Mouse (Mus musculus) heart, embryonic 10.5 days (tissue): ENCODE results near the gene Oard1. TPM values are rescaled to one million over a fixed set of nuclear protein-coding genes. Genes with fewer than 3 reads are reported as not detected.
A peak's percentile ranks its signal among the peaks of the same experiment; 100 is the strongest.

Experiments used
- DNase-seq: peaks from one replicate; pipeline ENCODE4 v3.0.0-alpha.2; 2017; ENCODE audit warnings: low spot score
- H3K27ac ChIP-seq: fragments of 300-500 bp; sonication (generic); 2 replicates; pipeline ENCODE4 v1.5.1; 2016; ENCODE audit warnings: mild to moderate bottlenecking
- H3K27me3 ChIP-seq: fragments of 300-500 bp; sonication (generic); 2 replicates; pipeline ENCODE4 v1.6.1; 2016; ENCODE audit warnings: mild to moderate bottlenecking; ENCODE audit not compliant: poor library complexity, insufficient read depth, severe bottlenecking
- H3K36me3 ChIP-seq: fragments of 300-500 bp; sonication (generic); 2 replicates; pipeline ENCODE4 v1.6.1; 2016; ENCODE audit warnings: mild to moderate bottlenecking, moderate library complexity
- H3K4me1 ChIP-seq: fragments of 300-500 bp; sonication (generic); 2 replicates; pipeline ENCODE4 v1.6.1; 2016; ENCODE audit warnings: mild to moderate bottlenecking
- H3K4me3 ChIP-seq: fragments of 300-500 bp; sonication (generic); 2 replicates; pipeline ENCODE4 v1.5.1; 2016; ENCODE audit warnings: mild to moderate bottlenecking, moderate library complexity
- H3K9me3 ChIP-seq: fragments of 300-500 bp; sonication (generic); 2 replicates; pipeline ENCODE4 v1.6.1; 2016; ENCODE audit warnings: mild to moderate bottlenecking, moderate library complexity
- WGBS: fragments of 180-500 bp; shearing (Covaris S2); methylation state at CpG from one replicate; pipeline ENCODE4 v1.1.7; 2016; 5-methylcytosine and 5-hydroxymethylcytosine counted together
- polyA plus RNA-seq: library from polyadenylated mRNA; unstranded; fragments of >200 nt; fragmentation: Nextera tagmentation; extraction: Ambion mirVana; gene quantifications from 2 replicates; pipeline ENCODE4 v1.2.1, GENCODE M21; 2016

The Oard1 gene
- polyA plus RNA-seq, 1 experiment from 2014 or later: 78.1 TPM

DNA sequence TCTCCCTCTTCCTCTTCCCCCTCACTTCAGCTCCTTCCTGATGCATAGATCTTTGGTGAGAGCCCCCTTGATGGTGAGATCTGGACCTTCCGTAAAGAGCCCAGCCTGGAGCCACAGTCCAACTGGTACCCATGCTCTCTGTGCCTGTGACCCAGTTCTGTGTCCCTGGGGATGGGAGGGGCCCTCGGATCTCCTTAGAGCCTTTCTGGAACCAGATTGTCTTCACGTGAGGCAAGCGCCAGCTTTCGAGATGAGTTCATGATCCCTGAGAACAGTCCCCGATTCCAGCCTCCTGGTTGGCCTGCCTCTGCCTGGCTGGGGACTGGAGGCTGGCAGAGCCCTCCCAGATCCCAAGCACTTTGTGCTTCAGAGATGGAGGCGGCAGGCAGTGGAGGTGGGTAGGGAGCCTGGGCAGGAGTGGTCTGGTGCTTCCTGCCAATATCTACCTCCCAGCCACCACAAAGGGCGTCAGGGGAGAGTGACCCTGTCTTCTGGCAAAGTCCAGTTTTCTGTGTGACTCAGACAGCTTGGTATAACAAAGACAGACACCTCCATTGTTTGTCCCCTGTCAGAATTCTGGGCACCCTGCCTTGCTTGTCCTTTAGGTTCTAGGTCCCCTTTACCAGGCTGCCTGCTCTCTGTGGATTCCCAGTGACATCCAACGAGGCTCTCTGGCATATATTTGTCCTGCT lies 42.1 kb downstream of the Oard1 start:
- WGBS: 66% methylated on average over 9 of the region's 9 CpGs
- no peaks in the 10 kb centered on the region for H3K9me3 ChIP-seq
- no peak for DNase-seq
- H3K4me3 ChIP-seq: no peak overlapping the region
- H3K27ac ChIP-seq: no peak overlapping the region
- 0 out of 2 replicates have a peak, but pooled peaks cover 10% of the 10 kb centered on the region for H3K27me3 ChIP-seq
- H3K36me3 ChIP-seq: no peaks in the 10 kb centered on the region
- H3K4me1 ChIP-seq: peaks cover 20% of the 10 kb centered on the region

DNA sequence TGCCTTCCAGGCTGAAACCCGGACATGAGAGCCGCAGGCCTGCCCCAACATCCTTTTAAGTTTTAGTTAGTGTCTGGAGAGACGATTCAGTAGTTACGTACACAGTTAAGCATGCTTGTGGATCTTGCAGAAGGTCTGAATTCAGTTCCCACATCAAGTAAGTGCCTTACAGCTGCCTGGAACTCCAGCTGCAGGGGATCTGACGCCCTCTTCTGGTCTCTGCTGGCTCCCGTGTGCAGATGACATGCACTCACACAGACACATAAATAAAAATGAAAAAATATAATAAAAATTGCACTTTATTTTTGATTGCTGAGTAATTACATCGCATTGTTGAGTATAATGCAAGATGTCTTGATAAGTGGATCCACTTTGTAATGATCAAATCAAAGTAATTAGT lies 43.7 kb downstream of the Oard1 start:
- no peaks in the 10 kb centered on the region for H3K36me3 ChIP-seq
- no peaks in the 10 kb centered on the region for H3K9me3 ChIP-seq
- peaks cover 26% of the 10 kb centered on the region for H3K4me1 ChIP-seq
- no peak overlapping the region for H3K27ac ChIP-seq
- 75% methylated on average over 7 of the region's 7 CpGs for WGBS
- no peak overlapping the region for H3K4me3 ChIP-seq
- no peak for DNase-seq
- 0 out of 2 replicates have a peak, but pooled peaks cover 10% of the 10 kb centered on the region for H3K27me3 ChIP-seq

DNA sequence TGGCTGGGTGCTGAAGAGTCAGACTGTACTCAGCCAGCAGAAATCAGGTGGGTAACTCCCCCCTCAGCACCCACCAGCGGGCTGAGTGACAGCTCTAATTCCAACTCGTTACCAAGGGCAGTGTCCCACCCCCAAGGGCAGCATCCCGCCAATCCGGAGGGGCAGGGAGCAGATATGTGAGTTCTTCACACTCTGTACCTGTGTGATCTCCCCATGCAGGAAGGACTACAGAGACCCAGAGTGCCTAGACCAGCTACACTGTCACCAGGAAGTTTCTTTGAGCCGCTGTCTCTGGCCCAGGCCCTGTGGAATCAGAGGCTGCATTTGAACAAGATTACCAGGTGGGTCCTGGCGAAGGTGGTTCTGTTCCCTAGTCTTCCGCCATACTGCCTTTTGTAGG lies 44.4 kb downstream of the Oard1 start:
- H3K4me3 ChIP-seq: peak overlapping the region; percentile 34; the same call in 1 of the 2 replicates

DNA sequence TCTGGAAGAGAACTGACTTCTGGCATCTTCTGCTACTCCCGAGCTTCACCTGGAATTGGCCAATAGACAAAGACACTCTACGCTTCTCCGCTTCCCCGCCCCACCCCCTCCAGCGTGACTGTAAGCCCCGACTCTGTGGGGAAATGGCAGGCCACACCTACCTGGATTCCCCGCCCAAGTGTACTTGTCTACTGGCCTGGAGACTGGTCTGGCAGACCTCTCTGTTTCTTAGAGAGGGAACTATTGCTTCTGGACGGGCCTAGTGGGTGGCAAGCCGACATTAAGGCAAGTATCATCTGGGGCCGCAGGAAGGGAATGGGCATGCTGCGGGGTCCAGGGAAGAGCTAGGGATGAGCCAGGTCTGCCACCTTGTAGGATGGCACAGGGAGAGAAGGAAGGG lies 44.9 kb downstream of the Oard1 start, which contains the start of gene Unc5cl:
TSS of gene Unc5cl (plus strand) at position 214 of the 400 bp plus-strand sequence.
- Histone ChIP-seq H3K36me3 (no peaks in the 10 kb centered on the region), H3K4me3 (peak within 1 kb of the TSS; percentile 34; the same call in 1 of the 2 replicates), H3K9me3 (no peaks in the 10 kb centered on the region), H3K27ac (no peak within 1 kb of the TSS), H3K27me3 (peaks cover 10% of the 10 kb centered on the region; the same call in 1 of the 2 replicates), H3K4me1 (peaks cover 26% of the 10 kb centered on the region)
- no peak for DNase-seq
- WGBS: 54% methylated on average over 11 of the region's 11 CpGs

More for the DNA sequence above, 44.4 kb downstream of the Oard1 start:
- no peaks in the 10 kb centered on the region for H3K36me3 ChIP-seq
- H3K4me1 ChIP-seq: peaks cover 26% of the 10 kb centered on the region
- DNase-seq: no peak
- 0 out of 2 replicates have a peak, but pooled peaks cover 10% of the 10 kb centered on the region for H3K27me3 ChIP-seq
- H3K9me3 ChIP-seq: no peaks in the 10 kb centered on the region
- no peak overlapping the region for H3K27ac ChIP-seq
- WGBS: 40% methylated on average over 7 of the region's 7 CpGs

DNA sequence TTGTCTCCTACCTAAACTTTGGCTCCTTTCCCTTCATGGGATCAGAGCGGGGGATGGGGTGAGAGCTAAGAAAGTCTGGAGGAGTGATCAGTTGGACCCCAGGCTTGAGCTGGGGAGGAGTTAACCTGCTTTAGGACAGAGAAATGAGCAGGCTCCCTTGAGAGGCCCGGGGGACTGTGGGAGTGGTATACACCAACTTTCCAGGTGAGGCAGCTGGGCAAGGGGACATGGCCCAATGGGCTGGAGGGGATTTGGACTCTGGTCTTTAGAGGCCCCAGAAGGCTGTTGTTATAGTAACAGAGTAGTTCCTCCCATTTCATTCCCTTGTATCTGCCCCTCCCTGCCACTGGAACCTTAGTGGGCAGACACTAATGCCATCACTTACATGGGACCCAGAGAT lies 46.1 kb downstream of the Oard1 start:
- peaks cover 7% of the 10 kb centered on the region; the same call in 1 of the 2 replicates for H3K27me3 ChIP-seq
- peaks cover 26% of the 10 kb centered on the region for H3K4me1 ChIP-seq
- no peak overlapping the region for H3K4me3 ChIP-seq
- DNase-seq: no peak
- H3K27ac ChIP-seq: no peak overlapping the region
- H3K36me3 ChIP-seq: no peaks in the 10 kb centered on the region
- H3K9me3 ChIP-seq: no peaks in the 10 kb centered on the region
- 89% methylated on average over 2 of the region's 2 CpGs for WGBS

DNA sequence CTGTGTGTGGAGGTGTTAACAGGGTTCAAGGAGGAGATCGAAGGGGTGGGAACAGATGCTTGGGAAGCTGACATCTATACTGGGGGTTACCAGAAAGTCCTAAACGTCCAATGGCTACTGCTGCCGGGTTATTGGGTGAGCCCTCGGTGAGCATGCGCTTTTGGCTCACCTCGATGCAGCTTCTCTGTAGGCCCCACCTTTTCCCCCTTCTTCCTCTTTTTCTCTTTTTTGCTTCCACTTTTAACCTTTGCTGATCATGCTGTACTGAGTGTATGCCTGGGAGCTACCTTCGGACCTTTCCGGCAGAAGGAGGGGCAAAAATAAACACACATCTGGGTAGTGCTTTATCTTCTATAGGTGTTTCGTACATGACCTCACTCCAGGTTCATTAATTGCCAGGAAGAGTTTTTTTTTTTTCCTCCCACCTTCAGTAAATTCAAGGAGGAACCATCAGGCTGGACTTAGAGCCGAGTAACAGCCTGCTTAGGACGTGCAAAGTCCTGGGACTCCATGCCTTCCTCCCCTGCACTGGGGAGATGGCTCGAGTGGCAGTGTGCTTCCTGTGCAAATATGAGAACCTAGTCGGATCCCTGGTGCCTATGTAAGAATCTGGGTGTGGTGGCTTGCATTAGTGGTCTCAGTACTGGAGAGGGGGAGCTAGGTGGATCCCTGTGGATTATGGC lies 48.3 kb downstream of the Oard1 start:
- WGBS: 73% methylated on average over 13 of the region's 13 CpGs
- H3K9me3 ChIP-seq: no peaks in the 10 kb centered on the region
- no peak overlapping the region for H3K27ac ChIP-seq
- no peaks in the 10 kb centered on the region for H3K36me3 ChIP-seq
- H3K4me1 ChIP-seq: peaks cover 20% of the 10 kb centered on the region
- H3K27me3 ChIP-seq: peaks cover 8% of the 10 kb centered on the region
- H3K4me3 ChIP-seq: no peak overlapping the region
- no peak for DNase-seq

DNA sequence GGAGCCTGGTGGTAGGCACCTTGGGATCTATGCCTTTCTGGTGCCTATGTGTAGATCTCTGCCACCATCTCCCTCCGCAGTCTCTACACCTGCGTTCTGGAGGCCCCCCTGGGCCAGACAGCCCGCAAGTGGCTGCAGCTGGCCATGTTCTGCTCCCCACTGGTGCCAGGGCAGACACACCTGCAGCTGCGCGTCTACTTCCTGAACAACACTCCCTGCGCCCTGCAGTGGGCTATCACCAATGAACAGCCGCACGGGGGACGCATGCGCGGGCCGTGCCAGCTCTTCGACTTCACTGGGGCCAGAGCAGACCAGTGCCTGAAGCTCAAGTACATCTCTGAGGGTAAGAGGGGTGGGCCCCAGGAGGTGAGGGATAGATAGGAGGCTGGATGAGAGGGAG lies 52.3 kb downstream of the Oard1 start:
- H3K27me3 ChIP-seq: peaks cover 30% of the 10 kb centered on the region
- peaks cover 9% of the 10 kb centered on the region for H3K4me1 ChIP-seq
- H3K36me3 ChIP-seq: no peaks in the 10 kb centered on the region
- H3K27ac ChIP-seq: no peak overlapping the region
- DNase-seq: no peak
- WGBS: 94% methylated on average over 13 of the region's 13 CpGs
- H3K9me3 ChIP-seq: no peaks in the 10 kb centered on the region
- H3K4me3 ChIP-seq: no peak overlapping the region

DNA sequence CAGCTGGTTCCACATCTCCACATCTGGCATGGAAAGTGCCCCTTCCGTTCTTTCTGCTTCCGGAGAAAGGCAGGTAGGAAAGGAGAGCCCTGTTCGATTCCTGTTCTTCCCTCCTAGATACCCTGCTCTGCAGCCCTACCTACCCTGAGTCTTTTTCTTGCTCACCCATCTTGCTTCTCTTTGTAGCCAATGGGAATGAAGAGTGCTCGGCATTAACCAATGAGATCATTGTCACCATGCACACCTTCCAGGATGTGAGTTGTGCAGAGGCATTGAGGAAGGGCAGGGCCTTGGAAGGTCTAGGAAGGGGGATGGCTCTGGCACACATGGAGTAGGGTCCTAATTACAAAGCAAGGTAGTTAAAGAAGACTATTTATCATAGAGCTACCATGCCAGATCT lies 53.6 kb downstream of the Oard1 start:
- H3K9me3 ChIP-seq: no peaks in the 10 kb centered on the region
- no peak overlapping the region for H3K4me3 ChIP-seq
- no peaks in the 10 kb centered on the region for H3K36me3 ChIP-seq
- no peak for DNase-seq
- H3K27me3 ChIP-seq: peaks cover 37% of the 10 kb centered on the region
- peaks cover 7% of the 10 kb centered on the region; the same call in 1 of the 2 replicates for H3K4me1 ChIP-seq
- H3K27ac ChIP-seq: no peak overlapping the region
- 92% methylated on average over 4 of the region's 4 CpGs for WGBS

Other genes with a start within 250 kb of the Oard1 start
- not detected in 2 replicates for gene A530064D06Rik, start 242.7 kb upstream of the Oard1 start, polyA plus RNA-seq
- 0.05 and 0.11 TPM in 2 replicates for gene Trem1, start 177.2 kb upstream of the Oard1 start, polyA plus RNA-seq
- gene Trem3, start 162.2 kb upstream of the Oard1 start, polyA plus RNA-seq: not detected in 2 replicates
- gene Treml4, start 145.7 kb upstream of the Oard1 start, polyA plus RNA-seq: 0.63 and 0.74 TPM in 2 replicates
- 0.97 and 1.3 TPM in 2 replicates for gene Treml2, start 110.5 kb upstream of the Oard1 start, polyA plus RNA-seq
- 0.13 TPM in 1 of 2 replicates, not detected in the other for gene B430306N03Rik, start 93.9 kb upstream of the Oard1 start, polyA plus RNA-seq
- gene Trem2, start 63.6 kb upstream of the Oard1 start, polyA plus RNA-seq: 0.36 and 1.2 TPM in 2 replicates
- gene Treml1, start 50.1 kb upstream of the Oard1 start, polyA plus RNA-seq: 3.7 and 6.3 TPM in 2 replicates
- 13.7 and 17.3 TPM in 2 replicates for gene Nfya, start 108 bp upstream of the Oard1 start, polyA plus RNA-seq
- 142 and 213 TPM in 2 replicates for gene Apobec2, start 22.9 kb downstream of the Oard1 start, polyA plus RNA-seq
- 0.43 and 0.67 TPM in 2 replicates for gene Tspo2, start 41.5 kb downstream of the Oard1 start, polyA plus RNA-seq
- gene Unc5cl, start 44.9 kb downstream of the Oard1 start, polyA plus RNA-seq: 0.20 and 0.26 TPM in 2 replicates